Mouse (Mus musculus) intestine, embryonic 15.5 days (tissue): ENCODE measurements at regions not wholly inside any gene's neighbourhood (a gene's known extent, or its start where the extent isn't known, plus 50 kb on each side); places are given as distances from the start of the nearest gene placed in this dataset.

Experiments
- ATAC-seq: fragments of 200-750 bp; cut with Nextera tagmentation; 2 replicates; pipeline ENCODE4 v1.8.0; 2017; ENCODE audit warnings: moderate TSS enrichment, moderate library complexity
- H3K27ac ChIP-seq: fragments of 300-500 bp; sonication (generic); 2 replicates; pipeline ENCODE4 v1.5.1; 2015; ENCODE audit warnings: mild to moderate bottlenecking, inconsistent platforms
- H3K27me3 ChIP-seq: fragments of 300-500 bp; sonication (generic); replicated peaks from 2 replicates; pipeline ENCODE4 v1.6.1; 2015; ENCODE audit warnings: inconsistent platforms
- H3K36me3 ChIP-seq: fragments of 300-500 bp; sonication (generic); 2 replicates; pipeline ENCODE4 v1.6.1; 2015; ENCODE audit warnings: inconsistent platforms
- H3K4me1 ChIP-seq: fragments of 300-500 bp; sonication (generic); replicated peaks from 2 replicates; pipeline ENCODE4 v1.6.1; 2015; ENCODE audit warnings: inconsistent platforms
- H3K4me2 ChIP-seq: fragments of 300-500 bp; sonication (generic); replicated peaks from 2 replicates; pipeline ENCODE4 v1.6.1; 2015; ENCODE audit warnings: mild to moderate bottlenecking, inconsistent platforms
- H3K4me3 ChIP-seq: fragments of 300-500 bp; sonication (generic); replicated peaks from 2 replicates; pipeline ENCODE4 v1.5.1; 2015; ENCODE audit warnings: inconsistent platforms
- H3K9ac ChIP-seq: fragments of 300-500 bp; sonication (generic); 2 replicates; pipeline ENCODE4 v1.6.1; 2015; ENCODE audit warnings: inconsistent platforms
- H3K9me3 ChIP-seq: fragments of 300-500 bp; sonication (generic); 2 replicates; pipeline ENCODE4 v1.6.1; 2016; ENCODE audit warnings: inconsistent platforms
- WGBS: fragments of 180-500 bp; shearing (Covaris S2); methylation state at CpG from one replicate; pipeline ENCODE4 v1.1.7; 2015; 5-methylcytosine and 5-hydroxymethylcytosine counted together

- Histone ChIP-seq H3K4me3 (no peak overlapping the region), H3K36me3 (no peaks in the 10 kb centered on the region), H3K27ac (no peak overlapping the region), H3K4me2 (no peak overlapping the region), H3K9ac (no peak overlapping the region), H3K4me1 (peaks cover 7% of the 10 kb centered on the region; the same call in 1 of the 2 replicates), H3K27me3 (no peaks in the 10 kb centered on the region; the same call in 1 of the 2 replicates), H3K9me3 (no peaks in the 10 kb centered on the region)
- no peak for ATAC-seq
- WGBS, result 88% methylated on average over 4 of the region's 4 CpGs
Observed at GRCm38 (mm10) chr6:100052406-100052805, 234.9 kb downstream of the Rybp start.

DNA sequence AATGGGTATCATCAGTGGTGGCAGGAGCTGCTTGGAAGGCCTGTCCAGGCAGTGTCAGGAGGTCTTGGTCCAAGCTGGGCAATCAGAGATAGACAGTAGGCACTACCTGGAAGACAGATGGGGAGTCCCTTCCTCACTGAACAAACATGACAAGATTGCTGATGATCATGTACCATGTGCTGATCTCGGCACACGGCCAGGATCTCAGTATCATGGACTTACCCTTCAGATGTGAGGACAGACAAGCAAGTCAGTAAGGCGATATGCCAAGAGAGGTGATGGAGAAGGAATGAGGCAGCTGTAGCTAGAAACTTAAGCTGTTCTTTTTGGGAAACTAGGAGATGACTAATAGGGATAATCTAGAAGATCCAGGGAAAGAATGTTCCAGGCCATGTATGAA lies 238.2 kb downstream of the Rybp start:
- 92% methylated on average over 3 of the region's 3 CpGs for WGBS
- Histone ChIP-seq H3K27me3 (no peaks in the 10 kb centered on the region), H3K4me1 (peaks cover 18% of the 10 kb centered on the region), H3K4me2 (no peak overlapping the region), H3K9me3 (no peaks in the 10 kb centered on the region), H3K4me3 (no peak overlapping the region), H3K27ac (no peak overlapping the region), H3K36me3 (no peaks in the 10 kb centered on the region), H3K9ac (no peak overlapping the region)
- no peak for ATAC-seq

DNA sequence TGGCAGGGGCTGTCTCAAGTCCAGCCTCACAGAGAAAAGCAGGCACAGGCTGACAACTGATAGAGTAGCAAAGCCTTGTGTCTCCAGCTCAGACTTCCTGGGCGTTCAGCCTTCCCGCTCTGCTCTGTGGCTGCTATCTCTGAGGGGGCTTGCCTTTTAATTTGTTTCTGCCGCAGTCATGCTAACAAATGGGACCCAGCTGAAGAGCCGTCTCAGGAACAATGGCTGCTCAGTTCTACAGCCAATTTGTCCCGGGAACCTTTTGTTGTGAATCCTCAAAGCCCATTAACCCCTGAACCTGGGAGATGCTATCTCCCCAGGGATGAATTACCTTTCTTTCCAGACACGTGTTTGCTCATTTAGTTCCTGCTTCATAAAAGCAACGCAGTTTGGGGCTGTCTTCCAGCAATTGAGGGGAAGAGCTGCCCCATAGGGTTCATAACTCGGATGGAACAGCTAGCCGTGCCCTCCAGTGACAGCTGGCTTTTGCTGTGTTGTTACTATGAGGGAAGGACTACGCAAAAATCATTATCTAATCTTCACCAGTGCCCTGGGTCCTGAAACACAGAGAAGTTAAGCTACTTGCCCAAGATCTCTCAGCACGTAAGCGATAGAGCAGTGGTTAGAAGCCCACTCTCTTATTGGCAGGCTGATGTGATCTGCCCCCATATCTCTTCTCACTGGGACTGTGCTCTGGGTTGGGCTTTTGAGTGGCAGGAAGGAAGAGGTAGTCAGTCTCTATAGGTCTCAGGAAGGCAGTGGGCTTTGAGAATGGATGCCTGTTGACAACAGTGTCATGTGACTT lies 240.9 kb downstream of the Rybp start:
- H3K4me3 ChIP-seq, result no peak overlapping the region
- H3K9me3 ChIP-seq, result no peaks in the 10 kb centered on the region
- H3K36me3 ChIP-seq, result no peaks in the 10 kb centered on the region
- peak overlapping the region; percentile 18; the same call in 1 of the 2 replicates for H3K4me2 ChIP-seq
- no peak overlapping the region for H3K9ac ChIP-seq
- no peaks in the 10 kb centered on the region for H3K27me3 ChIP-seq
- no peak overlapping the region for H3K27ac ChIP-seq
- no peak; the same call in none of the 2 replicates for ATAC-seq
- H3K4me1 ChIP-seq, result peaks cover 14% of the 10 kb centered on the region
- 27% methylated on average over 12 of the region's 12 CpGs for WGBS

DNA sequence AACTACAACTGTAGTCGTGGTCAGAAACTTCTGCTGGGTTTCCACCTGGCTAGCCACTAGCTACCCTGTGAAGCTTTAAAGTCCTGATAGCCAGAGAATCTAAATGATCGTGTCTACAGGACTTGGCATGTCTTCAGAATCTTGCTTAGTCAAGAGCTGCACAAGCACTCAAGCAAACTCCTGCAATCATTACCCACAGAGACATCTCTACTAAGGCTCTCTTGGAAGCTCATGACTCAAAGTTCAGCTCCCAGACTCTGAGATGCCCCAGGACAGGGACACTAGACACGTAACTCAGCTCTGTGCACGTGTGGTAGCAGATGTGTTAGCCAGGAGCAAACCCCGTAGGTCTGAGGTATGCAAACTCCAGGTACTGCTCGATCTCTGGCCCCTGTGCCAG lies 242.2 kb downstream of the Rybp start:
- Histone ChIP-seq H3K27ac (no peak overlapping the region), H3K4me2 (no peak overlapping the region), H3K27me3 (no peaks in the 10 kb centered on the region), H3K9me3 (no peaks in the 10 kb centered on the region), H3K36me3 (no peaks in the 10 kb centered on the region), H3K4me3 (no peak overlapping the region), H3K9ac (no peak overlapping the region), H3K4me1 (peaks cover 14% of the 10 kb centered on the region)
- 84% methylated on average over 6 of the region's 6 CpGs for WGBS
- no peak for ATAC-seq

DNA sequence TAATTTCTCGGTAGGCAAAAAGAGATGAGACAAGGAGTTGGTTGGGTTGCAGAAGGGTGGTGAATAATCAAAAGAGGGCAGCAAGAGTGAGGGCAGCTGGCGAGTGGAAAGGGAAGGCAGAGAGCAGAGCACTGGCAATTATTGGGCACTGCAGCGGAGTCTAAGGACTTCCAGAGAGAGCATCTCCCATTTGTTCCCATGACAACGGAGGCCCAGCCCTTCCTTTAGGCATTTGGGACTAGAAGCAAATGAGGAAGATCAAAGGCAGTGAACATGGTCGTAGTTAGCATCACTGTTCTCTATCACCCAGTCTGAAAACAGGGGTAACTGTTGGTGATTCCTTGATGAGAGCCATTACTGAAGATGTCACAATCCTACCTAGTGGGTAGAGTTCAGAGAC lies 246.1 kb downstream of the Rybp start:
- H3K9me3 ChIP-seq, result no peaks in the 10 kb centered on the region
- H3K4me2 ChIP-seq, result no peak overlapping the region
- no peaks in the 10 kb centered on the region for H3K27me3 ChIP-seq
- no peak overlapping the region for H3K9ac ChIP-seq
- 46% methylated on average over 5 of the region's 5 CpGs for WGBS
- no peaks in the 10 kb centered on the region for H3K36me3 ChIP-seq
- H3K27ac ChIP-seq, result no peak overlapping the region
- H3K4me3 ChIP-seq, result no peak overlapping the region
- ATAC-seq, result no peak
- H3K4me1 ChIP-seq, result peaks cover 8% of the 10 kb centered on the region

GRCm38 (mm10) chr6:100040459-100040984 lies 246.8 kb downstream of the Rybp start:
- no peak for ATAC-seq
- H3K9me3 ChIP-seq, result no peaks in the 10 kb centered on the region
- no peak overlapping the region for H3K27ac ChIP-seq
- H3K36me3 ChIP-seq, result no peaks in the 10 kb centered on the region
- peaks cover 2% of the 10 kb centered on the region; the same call in 1 of the 2 replicates for H3K4me1 ChIP-seq
- H3K4me3 ChIP-seq, result no peak overlapping the region
- no peaks in the 10 kb centered on the region for H3K27me3 ChIP-seq
- H3K4me2 ChIP-seq, result no peak overlapping the region
- no peak overlapping the region for H3K9ac ChIP-seq
- 36% methylated on average over 7 of the region's 7 CpGs for WGBS

DNA sequence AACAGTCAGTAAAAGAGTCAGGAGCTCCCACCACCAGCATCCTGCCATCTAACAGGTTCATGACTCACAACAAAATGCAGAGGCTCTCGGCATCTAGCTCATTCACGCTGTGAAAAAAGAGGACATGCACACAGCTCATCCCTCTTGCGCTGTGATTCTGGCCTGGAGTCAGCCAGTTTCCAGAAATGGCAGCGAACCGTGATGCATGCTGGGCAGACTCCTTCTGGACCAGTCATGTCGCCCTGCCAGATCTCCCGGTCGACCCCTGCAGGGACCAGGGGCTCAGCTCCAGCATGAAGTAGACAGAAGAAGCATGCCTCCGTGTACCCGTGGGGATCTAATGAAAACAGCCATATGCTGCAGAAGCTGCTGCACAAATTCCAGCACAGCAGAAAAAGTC lies 254.6 kb downstream of the Rybp start:
- Histone ChIP-seq H3K4me1 (no peaks in the 10 kb centered on the region), H3K9me3 (no peaks in the 10 kb centered on the region), H3K4me3 (no peak overlapping the region), H3K27ac (no peak overlapping the region), H3K4me2 (no peak overlapping the region), H3K27me3 (no peaks in the 10 kb centered on the region), H3K9ac (no peak overlapping the region), H3K36me3 (no peaks in the 10 kb centered on the region)
- no peak for ATAC-seq
- WGBS, result 83% methylated on average over 10 of the region's 10 CpGs

GRCm38 (mm10) chr6:100030522-100030921 lies 256.8 kb downstream of the Rybp start:
- Histone ChIP-seq H3K36me3 (no peaks in the 10 kb centered on the region), H3K9me3 (no peaks in the 10 kb centered on the region), H3K4me2 (no peak overlapping the region), H3K9ac (no peak overlapping the region), H3K27me3 (no peaks in the 10 kb centered on the region), H3K27ac (no peak overlapping the region), H3K4me1 (no peaks in the 10 kb centered on the region), H3K4me3 (no peak overlapping the region)
- WGBS, result 46% methylated on average over 2 of the region's 2 CpGs
- no peak for ATAC-seq

- Histone ChIP-seq H3K27ac (no peak overlapping the region), H3K4me2 (no peak overlapping the region), H3K4me1 (no peaks in the 10 kb centered on the region), H3K9ac (no peak overlapping the region), H3K27me3 (no peaks in the 10 kb centered on the region), H3K9me3 (no peaks in the 10 kb centered on the region), H3K4me3 (no peak overlapping the region), H3K36me3 (no peaks in the 10 kb centered on the region)
- 65% methylated on average over 9 of the region's 9 CpGs for WGBS
- no peak for ATAC-seq
Observed at GRCm38 (mm10) chr6:100030010-100030409, 257.3 kb downstream of the Rybp start.

GRCm38 (mm10) chr6:100027524-100027923 lies 259.8 kb downstream of the Rybp start:
- Histone ChIP-seq H3K27me3 (no peaks in the 10 kb centered on the region), H3K4me3 (no peak overlapping the region), H3K9me3 (no peaks in the 10 kb centered on the region), H3K4me2 (no peak overlapping the region), H3K27ac (no peak overlapping the region), H3K36me3 (no peaks in the 10 kb centered on the region), H3K9ac (no peak overlapping the region), H3K4me1 (no peaks in the 10 kb centered on the region)
- ATAC-seq, result no peak
- 59% methylated on average over 5 of the region's 5 CpGs for whole genome bisulfite sequencing

DNA sequence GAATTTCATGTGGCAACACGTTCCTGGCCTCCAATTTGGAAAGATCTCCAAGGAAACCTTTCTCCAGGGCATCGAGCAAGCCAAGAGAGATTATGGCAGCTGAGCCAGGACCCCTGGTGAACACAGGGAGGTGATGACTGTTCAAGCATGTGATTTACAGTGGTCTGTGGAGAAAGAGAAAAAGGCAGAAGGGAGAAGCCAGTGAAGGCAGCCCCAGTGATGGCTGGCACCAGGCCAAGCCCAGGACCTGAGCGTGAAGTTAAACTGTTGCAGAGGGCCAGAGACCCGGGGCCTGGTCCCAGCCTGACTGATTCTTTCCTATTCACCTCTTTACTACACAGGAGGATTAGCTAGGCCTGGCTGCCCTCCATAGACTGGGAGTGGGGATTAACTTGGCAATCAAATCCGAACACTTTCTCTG lies 261.7 kb downstream of the Rybp start:
- H3K4me2 ChIP-seq, result no peak overlapping the region
- no peak for ATAC-seq
- no peaks in the 10 kb centered on the region for H3K9me3 ChIP-seq
- H3K4me3 ChIP-seq, result no peak overlapping the region
- H3K4me1 ChIP-seq, result no peaks in the 10 kb centered on the region
- H3K27me3 ChIP-seq, result no peaks in the 10 kb centered on the region
- WGBS, result 65% methylated on average over 5 of the region's 5 CpGs
- H3K36me3 ChIP-seq, result no peaks in the 10 kb centered on the region
- no peak overlapping the region for H3K9ac ChIP-seq
- H3K27ac ChIP-seq, result no peak overlapping the region

GRCm38 (mm10) chr6:100023434-100024095 lies 263.7 kb downstream of the Rybp start:
- Histone ChIP-seq H3K27ac (no peak overlapping the region), H3K27me3 (no peaks in the 10 kb centered on the region), H3K4me3 (no peak overlapping the region), H3K4me1 (0 out of 2 replicates have a peak, but pooled peaks cover 2% of the 10 kb centered on the region), H3K9ac (no peak overlapping the region), H3K4me2 (no peak overlapping the region), H3K36me3 (no peaks in the 10 kb centered on the region), H3K9me3 (no peaks in the 10 kb centered on the region)
- no peak for ATAC-seq
- 80% methylated on average over 7 of the region's 7 CpGs for WGBS
